In genomic region chr13:37777351-37778146, GRCm38 (mm10) we compare ENCODE assay signal across 8 mouse cellular contexts. TPM values are rescaled to one million over a fixed set of nuclear protein-coding genes. Genes with fewer than 3 reads are reported as not detected.
A peak's percentile ranks its signal among the peaks of the same experiment; 100 is the strongest.
DNase-seq lines count a peak whose midpoint lies in the region; ATAC-seq and TF ChIP-seq lines count a peak whose summit lies in the region.

No protein-coding gene starts in this region.

- no peak for ATAC-seq in heart, embryonic 11.5 days (replicated peaks; ENCODE audit: insufficient number of reproducible peaks, low FRiP score, low TSS enrichment)
- ATAC-seq in intestine, embryonic 14.5 days (replicated peaks; ENCODE audit: low FRiP score, low TSS enrichment, low read depth) = peak; percentile 36
- 0 out of 2 replicates have a peak, but pooled peaks have one; percentile 24 for ATAC-seq in midbrain, postnatal 0 days (ENCODE audit: low FRiP score)

- intact Hi-C loops in left cerebral cortex, postnatal 36 days (cut with DNase I) = no loop called here

- H3K4me1 ChIP-seq in heart, embryonic 11.5 days (ENCODE audit: control insufficient read depth, insufficient read depth, low read length) = peaks cover 14% of the 10 kb centered on the region
- H3K4me1 ChIP-seq in cortical plate, adult 2 months (ENCODE audit: control insufficient read depth, insufficient read depth, low read length) = no peaks in the 10 kb centered on the region
- peaks cover 9% of the 10 kb centered on the region; the same call in 1 of the 2 replicates for H3K4me1 ChIP-seq in intestine, embryonic 14.5 days (replicated peaks; ENCODE audit: control insufficient read depth, insufficient read depth, low read length)
- H3K4me1 ChIP-seq in midbrain, postnatal 0 days (ENCODE audit: insufficient read depth, low read length) = peaks cover 6% of the 10 kb centered on the region; the same call in 1 of the 2 replicates

- H3K27me3 ChIP-seq in heart, embryonic 11.5 days (ENCODE audit: control insufficient read depth, insufficient read depth, low read length) = peaks cover 11% of the 10 kb centered on the region
- peaks cover 10% of the 10 kb centered on the region; the same call in 1 of the 2 replicates for H3K27me3 ChIP-seq in intestine, embryonic 14.5 days (replicated peaks; ENCODE audit: control insufficient read depth, insufficient read depth, low read length)
- peaks cover 3% of the 10 kb centered on the region for H3K27me3 ChIP-seq in midbrain, postnatal 0 days (ENCODE audit: insufficient read depth, low read length)

- H3K27ac ChIP-seq in heart, embryonic 11.5 days (ENCODE audit: low read depth, low read length) = no peak overlapping the region
- H3K27ac ChIP-seq in cortical plate, adult 2 months (ENCODE audit: insufficient read depth, low read length) = no peak overlapping the region
- no peak overlapping the region for H3K27ac ChIP-seq in intestine, embryonic 14.5 days (ENCODE audit: low read depth)
- no peak overlapping the region for H3K27ac ChIP-seq in midbrain, postnatal 0 days (ENCODE audit: low read depth, low read length)

- no peaks in the 10 kb centered on the region for H3K9me3 ChIP-seq in heart, embryonic 11.5 days (replicated peaks; ENCODE audit: control insufficient read depth, low read length)
- H3K9me3 ChIP-seq in intestine, embryonic 14.5 days (ENCODE audit: control insufficient read depth, low read length) = no peaks in the 10 kb centered on the region
- no peaks in the 10 kb centered on the region for H3K9me3 ChIP-seq in midbrain, postnatal 0 days (ENCODE audit: low read length)

- H3K4me2 ChIP-seq in heart, embryonic 11.5 days = peak overlapping the region; percentile 94
- H3K4me2 ChIP-seq in intestine, embryonic 14.5 days (ENCODE audit: low read length) = peak overlapping the region; percentile 99
- H3K4me2 ChIP-seq in midbrain, postnatal 0 days (ENCODE audit: low read depth, low read length, poor library complexity, severe bottlenecking) = peak overlapping the region; percentile 100

- H3K4me3 ChIP-seq in heart, embryonic 11.5 days (ENCODE audit: low read depth, low read length) = peak overlapping the region; percentile 58
- peak overlapping the region; percentile 39 for H3K4me3 ChIP-seq in cortical plate, adult 2 months (ENCODE audit: insufficient read depth, low read length)
- peak overlapping the region; percentile 53 for H3K4me3 ChIP-seq in intestine, embryonic 14.5 days (ENCODE audit: low read depth, low read length)
- peak overlapping the region; percentile 61 for H3K4me3 ChIP-seq in midbrain, postnatal 0 days (ENCODE audit: low read depth, low read length)

- no peak for TF ChIP-seq POLR2A in cortical plate, adult 2 months (IDR thresholded peaks at IDR 0.05; ENCODE audit: extremely low read depth, insufficient read depth, low read length)

- no peak for DNase-seq in heart, adult 8-10 months (ENCODE audit: low spot score)
- peak; percentile 54 for DNase-seq in 3134 (ENCODE audit: extremely low read depth, insufficient read length, low spot score)
- DNase-seq in intestine, embryonic 14.5 days (ENCODE audit: low spot score) = peak; percentile 57
- DNase-seq in midbrain, postnatal 0 days (ENCODE audit: low spot score) = no peak
- no peak for DNase-seq in cerebellum, postnatal 36 days
- no peak for DNase-seq in left cerebral cortex, postnatal 36 days (ENCODE audit: low spot score in 2 of 2)

- WGBS in heart, embryonic 11.5 days (ENCODE audit: insufficient replicate concordance) = 17% methylated on average over 25 of the region's 25 CpGs
- 18% methylated on average over 25 of the region's 25 CpGs for WGBS in intestine, embryonic 14.5 days
- WGBS in midbrain, postnatal 0 days = 23% methylated on average over 25 of the region's 25 CpGs

- peak overlapping the region; percentile 50 for H3K9ac ChIP-seq in heart, embryonic 11.5 days (ENCODE audit: low read depth, low read length)
- peak overlapping the region; percentile 44 for H3K9ac ChIP-seq in intestine, embryonic 14.5 days (ENCODE audit: low read length)
- peak overlapping the region; percentile 52 for H3K9ac ChIP-seq in midbrain, postnatal 0 days (replicated peaks; ENCODE audit: low read length, poor library complexity, severe bottlenecking)

- TF ChIP-seq CTCF in cortical plate, adult 2 months (IDR thresholded peaks at IDR 0.05; ENCODE audit: extremely low read depth, insufficient read depth, low read length) = no peak
- no peak for TF ChIP-seq CTCF in midbrain, postnatal 0 days (IDR thresholded peaks at IDR 0.05)

- no peaks in the 10 kb centered on the region for H3K36me3 ChIP-seq in heart, embryonic 11.5 days (ENCODE audit: control insufficient read depth, insufficient read depth, low read length)
- H3K36me3 ChIP-seq in intestine, embryonic 14.5 days (ENCODE audit: control insufficient read depth, insufficient read depth, low read length) = no peaks in the 10 kb centered on the region
- no peaks in the 10 kb centered on the region for H3K36me3 ChIP-seq in midbrain, postnatal 0 days (ENCODE audit: insufficient read depth, low read length)

RNA-seq across cellular contexts. Expression of gene Rreb1, which starts 0.7 kb away (rescaled TPM):
- polyA plus RNA-seq in heart, embryonic 11.5 days (2014; fragmentation: Nextera tagmentation; extraction: Ambion mirVana) = 11.4 and 16.6 TPM in 2 replicates
- 10 to 100 TPM; 44.5 to 54.0 (median 52.6) TPM for total RNA-seq in heart, adult 8-10 months (2022)
- 32.0 and 32.9 TPM in 2 replicates for polyA plus RNA-seq in cortical plate, adult 2 months (2012; rRNA removed)
- polyA plus RNA-seq in intestine, embryonic 14.5 days (2014; fragmentation: Nextera tagmentation; extraction: Ambion mirVana) = 20.2 and 20.3 TPM in 2 replicates
- total RNA-seq in midbrain, postnatal 0 days (2014; rRNA removed) = 4.3 TPM in 2 replicates
- 1.4 and 2.0 TPM in 2 replicates for polyA plus RNA-seq in midbrain, postnatal 0 days (2015; fragmentation: Nextera tagmentation; extraction: Ambion mirVana)
- total RNA-seq in left cerebral cortex, postnatal 36 days (2021) = 10 to 100 TPM; 20.7 to 44.1 TPM

Comparison
In these comparisons a context has a peak if more than half of its experiments do, and no peak if none do; other contexts are left out.
1. DNase-seq: peak in 3134 (single experiment) and intestine, embryonic 14.5 days (single experiment); none in heart, adult 8-10 months (single experiment), midbrain, postnatal 0 days (single experiment), cerebellum, postnatal 36 days (0 of 2) and left cerebral cortex, postnatal 36 days (0 of 2).
2. Peak in every context shown above with its lines, with median percentiles within 50 percentile points of each other: H3K4me2 ChIP-seq, H3K4me3 ChIP-seq and H3K9ac ChIP-seq.